Mouse (Mus musculus) MN1 (cell line): ENCODE measurements at regions not wholly inside any gene's neighbourhood (a gene's known extent, or its start where the extent isn't known, plus 50 kb on each side); places are given as distances from the start of the nearest gene placed in this dataset.
"Not testable (repeated sequence)": the region's sequence is repeated elsewhere in the genome, so short reads cannot be mapped to it uniquely, and the experiment has no call there.

Source experiments
- DNase-seq: peaks from one replicate; pipeline ENCODE4 v3.0.0-alpha.2; 2016; ENCODE audit warnings: low spot score

GRCm38 (mm10) chr5:132959901-132960300 lies 416.8 kb upstream of the Auts2 start:
- no peak for DNase-seq

- no peak for DNase-seq
Measured at GRCm38 (mm10) chr5:132956184-132956583, 413.0 kb upstream of the Auts2 start.

GRCm38 (mm10) chr5:132955051-132955450 lies 411.9 kb upstream of the Auts2 start:
- no peak for DNase-seq

- no peak for DNase-seq
Measured at GRCm38 (mm10) chr5:132933439-132933980, 390.4 kb upstream of the Auts2 start.

GRCm38 (mm10) chr5:132929955-132930354 lies 386.8 kb upstream of the Auts2 start:
- DNase-seq: not testable (repeated sequence)

GRCm38 (mm10) chr5:132923365-132923764 lies 380.2 kb upstream of the Auts2 start:
- no peak for DNase-seq

GRCm38 (mm10) chr5:132909056-132909455 lies 365.9 kb upstream of the Auts2 start:
- no peak for DNase-seq

GRCm38 (mm10) chr5:132908220-132908619 lies 365.1 kb upstream of the Auts2 start:
- DNase-seq: no peak

GRCm38 (mm10) chr5:132892591-132892990 lies 349.4 kb upstream of the Auts2 start:
- DNase-seq: no peak

- DNase-seq: no peak
Measured at GRCm38 (mm10) chr5:132884130-132884529, 341.0 kb upstream of the Auts2 start.

GRCm38 (mm10) chr5:132882291-132882690 lies 339.1 kb upstream of the Auts2 start:
- DNase-seq: no peak

- no peak for DNase-seq
Measured at GRCm38 (mm10) chr5:132881170-132881569, 338.0 kb upstream of the Auts2 start.

- no peak for DNase-seq
Measured at GRCm38 (mm10) chr5:132876336-132876840, 333.2 kb upstream of the Auts2 start.

GRCm38 (mm10) chr5:132858846-132859510 lies 315.8 kb upstream of the Auts2 start:
- DNase-seq: no peak

GRCm38 (mm10) chr5:132855619-132856510 lies 312.7 kb upstream of the Auts2 start:
- DNase-seq: no peak

- DNase-seq: peak; percentile 18
Measured at GRCm38 (mm10) chr5:132850770-132851169, 307.6 kb upstream of the Auts2 start.

- DNase-seq: no peak
Measured at GRCm38 (mm10) chr5:132848086-132848485, 304.9 kb upstream of the Auts2 start.

GRCm38 (mm10) chr5:132843284-132843683 lies 300.1 kb upstream of the Auts2 start:
- no peak for DNase-seq

GRCm38 (mm10) chr5:132841794-132842193 lies 298.6 kb upstream of the Auts2 start:
- no peak for DNase-seq

GRCm38 (mm10) chr5:132837420-132837819 lies 294.3 kb upstream of the Auts2 start:
- DNase-seq: no peak

- DNase-seq: no peak
Measured at GRCm38 (mm10) chr5:132828993-132829392, 285.8 kb upstream of the Auts2 start.

GRCm38 (mm10) chr5:132827555-132828333 lies 284.6 kb upstream of the Auts2 start:
- no peak for DNase-seq
